Mouse (Mus musculus): ENCODE results near the gene Rusc2.

DNA sequence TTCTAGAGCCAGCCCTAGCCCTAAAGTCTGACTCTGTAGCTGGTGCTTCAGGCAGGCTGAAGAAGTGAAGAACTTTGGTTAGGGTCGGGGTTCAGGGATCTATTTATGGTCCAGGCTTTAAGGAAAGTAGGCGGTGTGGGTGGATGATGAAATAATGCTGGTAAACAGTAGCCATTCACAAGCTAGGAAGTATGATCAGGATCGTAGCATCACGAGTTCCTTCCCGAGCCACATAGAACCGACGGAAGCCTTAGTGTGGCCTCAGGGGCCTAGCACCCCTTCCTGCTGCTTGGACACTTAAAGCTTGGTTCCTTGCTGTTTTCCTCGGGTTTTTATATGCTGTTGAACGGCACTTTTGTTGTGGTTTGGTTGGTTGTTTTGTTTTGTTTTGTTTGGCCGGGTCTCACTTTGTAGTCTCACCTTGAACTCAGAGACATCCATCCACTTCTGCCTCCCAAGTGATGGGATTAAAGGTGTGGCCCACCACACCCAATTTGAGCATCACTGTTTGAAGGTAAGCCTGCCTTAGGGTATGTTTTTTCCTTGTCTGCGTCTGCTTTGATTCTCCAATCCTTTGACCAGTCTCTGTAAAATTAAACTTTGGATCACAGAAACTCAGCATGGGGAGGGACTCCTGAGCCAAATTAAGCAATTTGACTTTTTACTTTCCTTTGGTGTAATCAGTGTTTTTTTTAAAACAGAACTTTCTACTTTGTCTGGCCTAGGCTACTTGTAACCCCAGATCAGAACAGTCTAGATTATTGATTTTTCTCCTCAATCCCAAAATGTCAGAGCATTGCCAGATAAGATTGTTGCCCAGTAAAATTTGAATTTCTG lies 1.7 kb downstream of the Rusc2 start:
- TF ChIP-seq POLR2A (IDR thresholded peaks at IDR 0.05; ENCODE audit: extremely low read depth, insufficient read depth, low read length) (no peak), CTCF (IDR thresholded peaks at IDR 0.05; ENCODE audit: extremely low read depth, insufficient read depth, low read length) (no peak)
